Mouse (Mus musculus) adipose tissue, adult 10 weeks (tissue): ENCODE measurements around the gene Ube2d3. TPM values are rescaled to one million over a fixed set of nuclear protein-coding genes. Genes with fewer than 3 reads are reported as not detected.

Experiments used
- polyA plus RNA-seq: library from polyadenylated mRNA; stranded (reverse); fragments of 350-450 nt; fragmentation: Illumina TruSeq; extraction: RNeasy Lipid Tissue Mini Kit (QIAGEN cat#74804); gene quantifications from one replicate; pipeline ENCODE4 v1.2.3, GENCODE M21; 2014; ENCODE audit warnings: low read depth, low replicate concordance

The Ube2d3 gene
- polyA plus RNA-seq = 244 TPM

DNA sequence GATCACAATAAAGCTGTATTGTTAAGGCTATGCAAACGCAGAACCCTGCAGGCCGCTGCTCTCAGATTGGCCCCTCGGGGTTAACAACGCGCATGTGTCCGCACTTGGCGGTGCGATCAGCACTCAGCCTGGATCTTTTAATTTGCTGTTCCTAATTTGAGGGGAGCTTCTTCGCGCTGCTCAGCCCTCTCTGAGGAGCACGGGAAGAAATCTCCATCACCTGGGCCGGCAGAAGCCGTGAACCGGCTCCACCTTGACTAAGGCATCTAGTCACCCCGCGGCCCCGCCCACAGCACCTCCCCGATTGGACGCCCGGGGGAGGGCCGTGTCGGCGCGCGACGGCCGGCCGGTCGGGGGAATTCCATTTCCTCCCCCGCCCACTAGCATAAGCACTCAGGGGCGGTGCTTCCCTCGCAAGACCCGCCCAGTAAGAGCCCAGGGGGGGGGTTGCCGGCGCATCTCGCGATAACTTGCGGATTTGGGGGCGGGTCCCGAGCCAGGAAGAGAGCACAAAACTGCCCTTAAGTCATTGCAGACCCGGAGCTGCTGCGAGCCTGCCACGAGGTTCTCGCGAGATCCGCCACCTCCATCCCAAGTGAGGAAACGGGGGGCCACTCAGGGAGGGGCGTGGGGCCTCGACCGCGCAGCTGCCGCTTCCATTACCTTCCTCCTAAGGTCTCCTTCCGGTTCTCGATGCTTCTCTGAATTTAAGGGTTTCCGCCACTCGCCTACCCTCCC, at the start of gene Ube2d3:
Ube2d3 (plus strand) TSS at position 392 of the 738 bp plus-strand sequence.

GRCm38 (mm10) chr3:135423608-135424212, 14.2 kb upstream of the Ube2d3 start, which contains the start of gene Cisd2:
Gene Cisd2, minus strand, starts transcription at chr3:135423925.

GRCm38 (mm10) chr3:135485128-135485899, 47.4 kb downstream of the Ube2d3 start, which contains the start of gene Manba:
Gene Manba, plus strand, starts transcription at chr3:135485611.

Other genes starting within 250 kb of the Ube2d3 start
- gene Cenpe, start 225.6 kb upstream of the Ube2d3 start, polyA plus RNA-seq = 2.5 TPM
- gene Bdh2, start 156.9 kb upstream of the Ube2d3 start, polyA plus RNA-seq = 6.0 TPM
- 2.1 TPM for gene Slc9b2, start 130.4 kb upstream of the Ube2d3 start, polyA plus RNA-seq
- 4.1 TPM for gene Slc9b1, start 90.1 kb upstream of the Ube2d3 start, polyA plus RNA-seq
- 41.8 TPM for gene Cisd2, start 14.2 kb upstream of the Ube2d3 start, polyA plus RNA-seq
- gene Manba, start 47.5 kb downstream of the Ube2d3 start, polyA plus RNA-seq = 26.5 TPM